Mouse (Mus musculus) heart, adult 2 months (tissue): ENCODE measurements around the gene Cyp26c1.

ENCODE experiments used
- CTCF ChIP-seq: fragments of 200-600 bp; IDR thresholded peaks from 2 replicates; pipeline ENCODE4 v1.8.1; 2022; ENCODE audit warnings: antibody characterized with exemption, mild to moderate bottlenecking, moderate library complexity
- EP300 ChIP-seq: fragments of 200-500 bp; IDR thresholded peaks from 2 replicates; pipeline ENCODE4 v1.6.1; 2011; ENCODE audit warnings: low read depth, low read length, control low read depth; ENCODE audit not compliant: insufficient read depth
- POLR2A ChIP-seq: fragments of 200-500 bp; IDR thresholded peaks from 2 replicates; pipeline ENCODE4 v1.6.1; 2011; ENCODE audit warnings: mild to moderate bottlenecking, low read depth, low read length, control low read depth; ENCODE audit not compliant: insufficient read depth

- TF ChIP-seq POLR2A (no peak), CTCF (no peak), EP300 (no peak)
Measured at GRCm38 (mm10) chr19:37724591-37724990, 39.2 kb downstream of the Cyp26c1 start.
